Mouse (Mus musculus): Measurements from ENCODE around the gene Rcan2. TPM values are rescaled to one million over a fixed set of nuclear protein-coding genes. Genes with fewer than 3 reads are reported as not detected.
A peak's percentile ranks its signal among the peaks of the same experiment; 100 is the strongest.

Gene Rcan2
- polyA plus RNA-seq, 1 experiment from 2014 or later, result 37.6 TPM

DNA sequence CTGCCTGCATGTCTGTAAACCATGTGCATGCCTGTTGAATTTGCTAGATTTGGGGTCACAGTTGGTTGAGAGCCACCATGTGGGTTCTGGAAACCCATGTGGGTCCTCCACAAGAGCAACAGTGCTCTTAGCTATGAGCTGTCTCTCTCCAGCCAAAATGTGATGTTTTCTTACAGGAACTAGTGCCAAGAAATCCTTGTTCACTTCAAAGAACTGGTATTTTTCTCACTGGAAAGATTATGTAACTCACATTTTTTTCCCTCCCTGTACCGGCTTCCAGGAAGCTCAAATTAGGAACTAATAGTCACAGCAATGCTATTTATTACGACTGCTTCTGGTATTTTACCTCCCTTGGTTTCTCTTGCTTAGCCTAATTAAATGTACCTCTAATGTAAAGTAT, 45.6 kb downstream of the Rcan2 start:
- 83% methylated on average over 2 of the region's 2 CpGs for WGBS
- no peaks in the 10 kb centered on the region for H3K27me3 ChIP-seq (ENCODE audit: control insufficient read depth, insufficient read depth, low read length)
- no peak overlapping the region for H3K4me3 ChIP-seq (ENCODE audit: low read depth, low read length)
- no peak overlapping the region for H3K9ac ChIP-seq (ENCODE audit: low read depth, low read length)
- no peak overlapping the region for H3K4me2 ChIP-seq (replicated peaks; ENCODE audit: low read depth, low read length)
- DNase-seq (ENCODE audit: low spot score) (no peak), ATAC-seq (ENCODE audit: low FRiP score) (no peak)
- H3K27ac ChIP-seq (ENCODE audit: low read depth, low read length), result no peak overlapping the region
- H3K9me3 ChIP-seq (ENCODE audit: control insufficient read depth, low read length), result no peaks in the 10 kb centered on the region
- H3K36me3 ChIP-seq (ENCODE audit: control insufficient read depth, insufficient read depth, low read length), result no peaks in the 10 kb centered on the region
- H3K4me1 ChIP-seq (replicated peaks; ENCODE audit: control insufficient read depth, insufficient read depth, low read length), result no peaks in the 10 kb centered on the region

DNA sequence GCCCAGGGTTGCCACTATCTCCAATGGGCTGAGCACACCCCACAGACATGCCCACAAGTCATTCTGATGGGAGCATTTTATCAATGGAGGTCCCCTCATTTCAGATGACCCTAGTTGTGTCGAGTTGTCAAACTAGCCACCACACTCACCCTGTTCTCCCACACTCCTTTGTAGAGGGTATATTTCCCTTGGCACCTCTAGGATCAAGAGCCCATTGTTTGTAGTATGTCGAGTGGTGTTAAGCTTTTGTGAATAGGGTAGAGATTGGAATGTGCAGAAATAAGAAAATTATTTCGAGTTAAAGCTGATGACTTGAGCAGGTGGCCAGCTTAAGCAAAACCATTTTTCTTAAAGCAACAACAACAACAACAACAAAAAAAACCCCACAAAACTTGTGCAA, 47.8 kb downstream of the Rcan2 start:
- ATAC-seq (ENCODE audit: low FRiP score), result no peak
- Histone ChIP-seq H3K27ac (ENCODE audit: low read depth, low read length) (no peak overlapping the region), H3K4me3 (ENCODE audit: low read depth, low read length) (no peak overlapping the region), H3K27me3 (ENCODE audit: control insufficient read depth, insufficient read depth, low read length) (no peaks in the 10 kb centered on the region), H3K9me3 (ENCODE audit: control insufficient read depth, low read length) (no peaks in the 10 kb centered on the region), H3K9ac (ENCODE audit: low read depth, low read length) (no peak overlapping the region), H3K4me2 (replicated peaks; ENCODE audit: low read depth, low read length) (no peak overlapping the region), H3K4me1 (replicated peaks; ENCODE audit: control insufficient read depth, insufficient read depth, low read length) (no peaks in the 10 kb centered on the region), H3K36me3 (ENCODE audit: control insufficient read depth, insufficient read depth, low read length) (no peaks in the 10 kb centered on the region)
- DNase-seq (ENCODE audit: low spot score), result no peak
- WGBS, result 71% methylated on average over 3 of the region's 3 CpGs

DNA sequence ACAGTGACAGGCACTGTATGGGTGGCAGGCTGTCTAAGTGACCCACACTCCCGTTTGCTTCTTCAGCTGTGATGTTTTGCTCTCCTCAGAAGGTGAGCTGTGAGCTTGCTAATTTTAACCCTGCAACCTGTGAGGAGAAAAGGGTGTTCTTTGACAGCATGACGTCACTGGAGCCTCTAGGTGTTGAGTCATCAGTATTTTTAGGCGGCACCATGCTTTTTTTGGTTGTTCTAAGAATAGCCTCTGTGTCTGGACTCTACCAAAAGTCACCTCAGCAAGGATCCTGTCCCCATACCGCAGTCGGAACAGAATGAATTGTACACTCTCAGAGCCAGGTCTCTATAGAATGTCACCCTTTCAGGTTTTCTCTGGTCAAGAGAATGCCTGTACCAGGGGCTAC, 54.0 kb downstream of the Rcan2 start:
- no peak overlapping the region for H3K4me2 ChIP-seq (replicated peaks; ENCODE audit: low read depth, low read length)
- no peak overlapping the region for H3K9ac ChIP-seq (ENCODE audit: low read depth, low read length)
- no peaks in the 10 kb centered on the region for H3K4me1 ChIP-seq (replicated peaks; ENCODE audit: control insufficient read depth, insufficient read depth, low read length)
- no peaks in the 10 kb centered on the region for H3K9me3 ChIP-seq (ENCODE audit: control insufficient read depth, low read length)
- no peaks in the 10 kb centered on the region for H3K27me3 ChIP-seq (ENCODE audit: control insufficient read depth, insufficient read depth, low read length)
- 87% methylated on average over 5 of the region's 5 CpGs for WGBS
- no peak for ATAC-seq (ENCODE audit: low FRiP score)
- no peak overlapping the region for H3K27ac ChIP-seq (ENCODE audit: low read depth, low read length)
- no peak for DNase-seq (ENCODE audit: low spot score)
- no peak overlapping the region for H3K4me3 ChIP-seq (ENCODE audit: low read depth, low read length)
- no peaks in the 10 kb centered on the region for H3K36me3 ChIP-seq (ENCODE audit: control insufficient read depth, insufficient read depth, low read length)

DNA sequence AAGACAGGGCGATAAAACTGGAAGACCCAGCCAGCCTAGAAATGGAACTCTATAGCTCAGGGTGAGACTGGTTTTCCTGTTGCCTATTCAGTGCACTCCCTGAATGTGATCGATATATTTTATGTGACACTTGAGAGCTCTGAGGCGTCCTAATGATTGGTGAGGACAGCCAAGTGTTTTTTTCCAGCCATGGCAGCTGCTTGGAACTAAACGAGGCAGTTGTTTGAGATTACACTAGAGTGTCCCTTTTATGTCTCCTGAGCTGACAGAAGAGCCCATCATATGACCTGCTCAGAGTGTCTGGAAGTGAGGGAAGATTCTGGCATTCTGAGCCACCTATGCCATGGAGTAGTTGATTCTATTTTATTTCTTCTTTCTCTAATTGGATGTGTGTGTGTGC, 54.9 kb downstream of the Rcan2 start:
- H3K4me3 ChIP-seq (ENCODE audit: low read depth, low read length), result no peak overlapping the region
- ATAC-seq (ENCODE audit: low FRiP score) (no peak), DNase-seq (ENCODE audit: low spot score) (no peak)
- H3K4me1 ChIP-seq (replicated peaks; ENCODE audit: control insufficient read depth, insufficient read depth, low read length), result no peaks in the 10 kb centered on the region
- 82% methylated on average over 4 of the region's 4 CpGs for WGBS
- H3K27me3 ChIP-seq (ENCODE audit: control insufficient read depth, insufficient read depth, low read length), result no peaks in the 10 kb centered on the region
- H3K4me2 ChIP-seq (replicated peaks; ENCODE audit: low read depth, low read length), result no peak overlapping the region
- H3K9ac ChIP-seq (ENCODE audit: low read depth, low read length), result no peak overlapping the region
- no peaks in the 10 kb centered on the region for H3K36me3 ChIP-seq (ENCODE audit: control insufficient read depth, insufficient read depth, low read length)
- no peak overlapping the region for H3K27ac ChIP-seq (ENCODE audit: low read depth, low read length)
- H3K9me3 ChIP-seq (ENCODE audit: control insufficient read depth, low read length), result no peaks in the 10 kb centered on the region

DNA sequence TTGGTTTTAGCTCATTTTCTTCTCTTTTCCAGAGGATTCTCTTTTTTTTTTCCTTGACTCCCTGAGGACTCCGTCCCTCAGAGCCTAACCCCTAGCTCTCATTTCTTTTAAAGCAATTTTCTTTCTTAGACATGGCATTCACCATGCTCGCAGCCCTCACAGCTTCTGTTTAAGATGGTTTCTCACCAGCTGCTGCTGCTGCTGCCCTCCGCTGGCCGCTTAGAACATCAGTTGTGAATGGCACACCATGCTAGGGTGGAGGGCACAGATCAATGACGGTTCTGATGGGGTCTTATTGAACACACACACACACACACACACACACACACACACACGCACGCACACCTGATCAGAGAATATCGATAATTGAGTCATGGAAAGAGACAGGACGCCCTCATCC, 67.7 kb downstream of the Rcan2 start:
- WGBS, result 88% methylated on average over 9 of the region's 9 CpGs
- Histone ChIP-seq H3K27me3 (ENCODE audit: control insufficient read depth, insufficient read depth, low read length) (no peaks in the 10 kb centered on the region), H3K27ac (ENCODE audit: low read depth, low read length) (no peak overlapping the region), H3K36me3 (ENCODE audit: control insufficient read depth, insufficient read depth, low read length) (no peaks in the 10 kb centered on the region), H3K9ac (ENCODE audit: low read depth, low read length) (no peak overlapping the region), H3K4me1 (replicated peaks; ENCODE audit: control insufficient read depth, insufficient read depth, low read length) (no peaks in the 10 kb centered on the region), H3K4me3 (ENCODE audit: low read depth, low read length) (no peak overlapping the region), H3K4me2 (replicated peaks; ENCODE audit: low read depth, low read length) (no peak overlapping the region), H3K9me3 (ENCODE audit: control insufficient read depth, low read length) (no peaks in the 10 kb centered on the region)
- ATAC-seq (ENCODE audit: low FRiP score), result no peak
- DNase-seq (ENCODE audit: low spot score), result no peak

- Histone ChIP-seq H3K27me3 (ENCODE audit: control insufficient read depth, insufficient read depth, low read length) (no peaks in the 10 kb centered on the region), H3K27ac (ENCODE audit: low read depth, low read length) (no peak overlapping the region), H3K4me3 (ENCODE audit: low read depth, low read length) (no peak overlapping the region), H3K9me3 (ENCODE audit: control insufficient read depth, low read length) (no peaks in the 10 kb centered on the region), H3K36me3 (ENCODE audit: control insufficient read depth, insufficient read depth, low read length) (no peaks in the 10 kb centered on the region), H3K4me2 (replicated peaks; ENCODE audit: low read depth, low read length) (no peak overlapping the region), H3K9ac (ENCODE audit: low read depth, low read length) (no peak overlapping the region), H3K4me1 (replicated peaks; ENCODE audit: control insufficient read depth, insufficient read depth, low read length) (no peaks in the 10 kb centered on the region)
- no peak for ATAC-seq (ENCODE audit: low FRiP score)
- peak; percentile 81 for DNase-seq (ENCODE audit: low spot score)
- WGBS, result 23% methylated on average over 5 of the region's 5 CpGs
Measured at GRCm38 (mm10) chr17:43869677-43870076, 68.5 kb downstream of the Rcan2 start.

DNA sequence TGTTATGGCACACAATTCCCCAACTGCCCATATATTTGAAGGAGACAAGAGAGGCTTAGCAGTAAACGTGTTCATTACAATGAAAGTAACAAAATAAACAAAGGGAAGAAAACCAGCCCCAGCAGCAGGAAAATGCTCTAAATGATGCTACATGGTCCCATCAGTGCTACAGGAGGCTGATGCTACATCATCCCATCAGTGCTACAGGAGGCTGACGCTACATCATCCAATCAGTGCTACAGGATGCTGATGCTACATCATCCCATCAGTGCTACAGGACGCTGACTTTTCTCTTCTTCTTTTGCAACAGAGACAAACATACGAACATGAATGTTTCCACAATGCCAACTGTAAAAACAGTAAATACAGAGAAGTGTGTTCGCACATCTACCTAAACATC, 73.3 kb downstream of the Rcan2 start:
- Histone ChIP-seq H3K27ac (ENCODE audit: low read depth, low read length) (no peak overlapping the region), H3K4me2 (replicated peaks; ENCODE audit: low read depth, low read length) (no peak overlapping the region), H3K27me3 (ENCODE audit: control insufficient read depth, insufficient read depth, low read length) (no peaks in the 10 kb centered on the region), H3K4me3 (ENCODE audit: low read depth, low read length) (no peak overlapping the region), H3K9me3 (ENCODE audit: control insufficient read depth, low read length) (no peaks in the 10 kb centered on the region), H3K9ac (ENCODE audit: low read depth, low read length) (no peak overlapping the region), H3K36me3 (ENCODE audit: control insufficient read depth, insufficient read depth, low read length) (no peaks in the 10 kb centered on the region), H3K4me1 (replicated peaks; ENCODE audit: control insufficient read depth, insufficient read depth, low read length) (no peaks in the 10 kb centered on the region)
- ATAC-seq (ENCODE audit: low FRiP score), result no peak
- DNase-seq (ENCODE audit: low spot score), result no peak
- 84% methylated on average over 5 of the region's 5 CpGs for WGBS

- no peak for ATAC-seq (ENCODE audit: low FRiP score)
- no peaks in the 10 kb centered on the region for H3K4me1 ChIP-seq (replicated peaks; ENCODE audit: control insufficient read depth, insufficient read depth, low read length)
- no peaks in the 10 kb centered on the region for H3K9me3 ChIP-seq (ENCODE audit: control insufficient read depth, low read length)
- no peaks in the 10 kb centered on the region for H3K27me3 ChIP-seq (ENCODE audit: control insufficient read depth, insufficient read depth, low read length)
- H3K9ac ChIP-seq (ENCODE audit: low read depth, low read length), result no peak overlapping the region
- H3K27ac ChIP-seq (ENCODE audit: low read depth, low read length), result no peak overlapping the region
- H3K36me3 ChIP-seq (ENCODE audit: control insufficient read depth, insufficient read depth, low read length), result no peaks in the 10 kb centered on the region
- WGBS, result 65% methylated on average over 2 of the region's 2 CpGs
- H3K4me3 ChIP-seq (ENCODE audit: low read depth, low read length), result no peak overlapping the region
- no peak overlapping the region for H3K4me2 ChIP-seq (replicated peaks; ENCODE audit: low read depth, low read length)
- DNase-seq (ENCODE audit: low spot score), result no peak
Measured at GRCm38 (mm10) chr17:43877425-43877824, 76.3 kb downstream of the Rcan2 start.

DNA sequence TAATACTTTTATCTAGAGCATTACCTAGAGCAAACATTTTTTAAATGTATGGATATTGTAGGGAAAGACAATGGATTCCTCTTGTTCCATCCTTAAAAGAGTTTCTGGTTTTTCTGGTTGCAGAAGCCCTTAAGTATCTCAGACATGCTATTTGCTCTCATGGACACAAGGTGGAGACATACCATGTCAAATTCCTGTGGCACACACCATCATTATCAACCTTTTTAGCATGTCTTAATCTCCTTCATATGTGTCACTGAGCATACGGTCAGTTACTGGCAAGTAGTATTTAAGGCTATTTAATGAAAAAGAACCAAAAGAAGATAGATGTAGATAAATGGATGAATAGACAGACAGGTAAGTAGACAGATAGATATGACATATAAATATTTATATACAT, 81.9 kb downstream of the Rcan2 start:
- ATAC-seq (ENCODE audit: low FRiP score) (no peak), DNase-seq (ENCODE audit: low spot score) (peak; percentile 47)
- no peak overlapping the region for H3K27ac ChIP-seq (ENCODE audit: low read depth, low read length)
- no peak overlapping the region for H3K4me2 ChIP-seq (replicated peaks; ENCODE audit: low read depth, low read length)
- no peak overlapping the region for H3K4me3 ChIP-seq (ENCODE audit: low read depth, low read length)
- H3K27me3 ChIP-seq (ENCODE audit: control insufficient read depth, insufficient read depth, low read length), result no peaks in the 10 kb centered on the region
- no peaks in the 10 kb centered on the region for H3K36me3 ChIP-seq (ENCODE audit: control insufficient read depth, insufficient read depth, low read length)
- no peaks in the 10 kb centered on the region for H3K9me3 ChIP-seq (ENCODE audit: control insufficient read depth, low read length)
- H3K9ac ChIP-seq (ENCODE audit: low read depth, low read length), result no peak overlapping the region
- WGBS, result 35% methylated on average over 1 of the region's 1 CpGs
- H3K4me1 ChIP-seq (replicated peaks; ENCODE audit: control insufficient read depth, insufficient read depth, low read length), result no peaks in the 10 kb centered on the region
